Mouse (Mus musculus): ENCODE results near the gene Vmn1r138.
"Not testable (repeated sequence)": the region's sequence is repeated elsewhere in the genome, so short reads cannot be mapped to it uniquely, and the experiment has no call there.

Gene Vmn1r138

DNA sequence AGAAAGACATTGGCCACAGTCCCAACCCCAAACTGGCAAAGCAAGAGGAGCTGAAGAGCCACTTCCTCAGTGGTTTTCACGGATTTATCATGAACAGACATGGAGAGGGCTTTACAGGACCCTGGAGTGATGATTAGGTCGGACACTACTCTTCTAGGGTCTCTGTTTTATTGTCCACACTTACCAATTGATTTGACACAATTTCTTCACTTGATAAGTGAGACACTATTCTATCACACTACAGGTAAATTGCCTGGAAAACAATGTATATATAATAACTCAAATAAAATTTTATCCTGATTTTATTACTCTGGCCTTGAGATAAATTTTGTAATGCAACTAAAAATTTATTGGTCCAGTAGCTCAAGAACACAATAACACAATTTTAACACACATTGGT, at the start of gene Vmn1r138:
Gene Vmn1r138 (minus strand): TSS at position 101 of the 400 bp plus-strand sequence.
- H3K36me3 ChIP-seq (ENCODE audit: insufficient read depth, low read length); H3K9me3 ChIP-seq (ENCODE audit: low read length); H3K4me1 ChIP-seq (replicated peaks; ENCODE audit: low read depth, low read length); H3K27me3 ChIP-seq (ENCODE audit: insufficient read depth, low read length); H3K4me3 ChIP-seq (replicated peaks; ENCODE audit: low read length): not testable (repeated sequence)

DNA sequence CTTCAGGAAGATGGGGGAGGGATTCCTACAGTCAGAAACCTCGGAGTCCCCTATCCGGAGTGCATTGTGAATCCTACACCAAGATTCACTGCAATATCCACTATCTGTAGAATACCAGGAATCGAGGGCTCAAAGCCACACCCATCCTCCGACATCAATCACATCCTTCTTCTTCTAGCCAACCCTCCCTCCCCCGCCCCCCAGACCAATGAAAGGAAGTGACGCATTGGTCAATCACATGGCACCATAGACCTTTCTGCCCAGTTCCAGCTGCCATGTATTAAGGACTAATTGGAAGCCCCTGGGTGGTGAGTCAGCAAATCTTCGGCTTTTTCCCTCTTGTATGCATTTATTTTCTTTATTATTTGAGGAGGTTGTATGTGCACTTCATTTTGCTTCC, 40.1 kb upstream of the Vmn1r138 start, which contains the start of gene Vmn1r139:
Gene Vmn1r139 (plus strand): TSS at position 301 of the 400 bp plus-strand sequence.
- not testable (repeated sequence) for H3K27me3 ChIP-seq (ENCODE audit: insufficient read depth, low read length); H3K4me3 ChIP-seq (replicated peaks; ENCODE audit: low read length); H3K9me3 ChIP-seq (ENCODE audit: low read length); H3K36me3 ChIP-seq (ENCODE audit: insufficient read depth, low read length); H3K4me1 ChIP-seq (replicated peaks; ENCODE audit: low read depth, low read length)

DNA sequence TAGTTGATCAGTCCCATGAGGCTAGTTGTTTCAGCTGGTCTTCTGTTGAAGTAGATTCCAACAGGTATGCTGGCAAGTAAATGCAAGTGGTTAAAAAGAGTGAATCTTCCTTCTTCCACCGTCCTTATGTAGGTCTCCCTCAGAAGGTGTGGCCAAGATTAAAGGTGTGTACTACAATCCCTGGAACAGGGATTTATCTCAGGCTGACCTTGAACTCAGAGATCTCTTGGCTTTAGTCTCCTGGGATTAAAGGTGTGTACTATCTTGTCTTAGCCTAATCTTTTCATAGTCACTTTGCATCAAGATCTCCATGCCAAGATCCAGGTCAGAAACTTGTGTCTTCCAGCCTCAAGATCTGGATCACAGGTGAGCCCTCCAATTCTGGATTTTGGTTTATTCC, 27.5 kb upstream of the Vmn1r138 start, which contains the start of gene Gm6176:
Gene Gm6176 (minus strand): TSS at position 101 of the 400 bp plus-strand sequence.
- H3K27me3 ChIP-seq (ENCODE audit: insufficient read depth, low read length); H3K4me1 ChIP-seq (replicated peaks; ENCODE audit: low read depth, low read length): not testable (repeated sequence)

DNA sequence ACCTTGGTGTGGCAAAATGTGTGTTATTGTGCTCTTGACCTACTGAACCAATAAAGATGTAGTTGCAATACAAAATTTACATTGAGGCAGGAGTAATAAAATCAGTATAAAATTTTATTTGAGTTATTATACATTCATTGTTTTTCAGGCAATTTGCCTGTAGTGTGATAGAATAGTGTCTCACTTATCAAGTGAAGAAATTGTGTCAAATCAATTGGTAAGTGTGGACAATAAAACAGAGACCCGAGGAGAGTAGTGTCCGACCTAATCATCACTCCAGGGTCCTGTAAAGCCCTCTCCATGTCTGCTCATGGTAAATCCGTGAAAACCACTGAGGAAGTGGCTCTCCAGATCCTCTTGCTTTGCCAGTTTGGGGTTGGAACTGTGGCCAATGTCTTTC, 34.4 kb downstream of the Vmn1r138 start, which contains the start of gene Vmn1r137:
Gene Vmn1r137 (plus strand): TSS at position 301 of the 400 bp plus-strand sequence.
- not testable (repeated sequence) for H3K4me3 ChIP-seq (replicated peaks; ENCODE audit: low read length)

More for the DNA sequence above, 27.5 kb upstream of the Vmn1r138 start, which contains the start of gene Gm6176:
- not testable (repeated sequence) for H3K36me3 ChIP-seq (ENCODE audit: insufficient read depth, low read length); H3K9me3 ChIP-seq (ENCODE audit: low read length); H3K4me3 ChIP-seq (replicated peaks; ENCODE audit: low read length)

More for the DNA sequence above, 34.4 kb downstream of the Vmn1r138 start, which contains the start of gene Vmn1r137:
- H3K27me3 ChIP-seq (ENCODE audit: insufficient read depth, low read length); H3K9me3 ChIP-seq (ENCODE audit: low read length); H3K4me1 ChIP-seq (replicated peaks; ENCODE audit: low read depth, low read length); H3K36me3 ChIP-seq (ENCODE audit: insufficient read depth, low read length): not testable (repeated sequence)
